Mouse (Mus musculus) adrenal gland, adult 10 weeks (tissue): ENCODE results near the gene Defa2. TPM values are rescaled to one million over a fixed set of nuclear protein-coding genes. Genes with fewer than 3 reads are reported as not detected.

ENCODE experiments used
- polyA plus RNA-seq: library from polyadenylated mRNA; stranded (reverse); fragments of 350-450 nt; fragmentation: Illumina TruSeq; extraction: RNeasy Lipid Tissue Mini Kit (QIAGEN cat#74804); gene quantifications from one replicate; pipeline ENCODE4 v1.2.3, GENCODE M21; 2014; ENCODE audit warnings: low read depth, low replicate concordance

Defa2 gene
- not detected for polyA plus RNA-seq

DNA sequence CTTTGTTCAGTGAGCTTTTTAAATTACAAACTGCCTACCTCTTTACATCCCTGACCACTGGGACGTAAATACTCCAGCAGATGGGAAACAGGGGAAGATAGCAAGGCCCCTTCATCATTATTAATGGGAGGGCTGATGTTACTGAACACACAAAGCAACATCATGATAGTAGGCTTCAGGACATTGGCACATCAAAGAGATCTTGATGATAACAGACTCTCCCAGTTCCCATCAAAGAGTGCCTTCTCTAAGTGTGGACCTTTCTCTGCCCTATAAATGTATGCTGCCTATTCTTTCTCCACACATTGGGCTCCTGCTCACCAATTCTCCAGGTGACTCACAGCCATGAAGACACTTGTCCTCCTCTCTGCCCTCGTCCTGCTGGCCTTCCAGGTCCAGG is at the start of gene Defa2:
Defa2 (plus strand) TSS at position 301 of the 400 bp plus-strand sequence.

DNA sequence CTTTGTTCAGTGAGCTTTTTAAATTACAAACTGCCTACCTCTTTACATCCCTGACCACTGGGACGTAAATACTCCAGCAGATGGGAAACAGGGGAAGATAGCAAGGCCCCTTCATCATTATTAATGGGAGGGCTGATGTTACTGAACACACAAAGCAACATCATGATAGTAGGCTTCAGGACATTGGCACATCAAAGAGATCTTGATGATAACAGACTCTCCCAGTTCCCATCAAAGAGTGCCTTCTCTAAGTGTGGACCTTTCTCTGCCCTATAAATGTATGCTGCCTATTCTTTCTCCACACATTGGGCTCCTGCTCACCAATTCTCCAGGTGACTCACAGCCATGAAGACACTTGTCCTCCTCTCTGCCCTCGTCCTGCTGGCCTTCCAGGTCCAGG is 13.2 kb downstream of the Defa2 start, which contains the start of gene Defa33:
Defa33 (plus strand) TSS at position 301 of the 400 bp plus-strand sequence.

DNA sequence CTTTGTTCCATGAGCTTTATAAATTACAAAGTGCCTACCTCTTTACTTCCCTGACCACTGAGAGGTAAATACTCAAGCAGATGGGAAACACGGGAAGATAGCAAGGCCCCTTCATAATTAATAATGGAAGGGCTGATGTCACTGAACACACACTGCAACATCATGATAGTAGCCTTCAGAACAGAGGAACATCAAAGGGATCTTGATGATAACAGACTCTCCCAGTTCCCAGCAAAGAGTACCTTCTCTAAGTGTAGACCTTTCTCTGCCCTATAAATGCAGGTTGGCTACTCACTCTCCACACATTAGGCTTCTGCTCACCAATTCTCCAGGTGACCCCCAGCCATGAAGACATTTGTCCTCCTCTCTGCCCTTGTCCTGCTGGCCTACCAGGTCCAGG is 48.8 kb downstream of the Defa2 start, which contains the start of gene Defa36:
Defa36 (plus strand) TSS at position 301 of the 400 bp plus-strand sequence.

Other genes with a start within 250 kb of the Defa2 start
- gene Defa30, start 243.9 kb upstream of the Defa2 start, polyA plus RNA-seq, result not detected
- gene Defa22, start 216.2 kb upstream of the Defa2 start, polyA plus RNA-seq, result not detected
- gene Defa31, start 186.9 kb upstream of the Defa2 start, polyA plus RNA-seq, result not detected
- not detected for gene Gm15293, start 177.0 kb upstream of the Defa2 start, polyA plus RNA-seq
- not detected for gene Gm15292, start 128.8 kb upstream of the Defa2 start, polyA plus RNA-seq
- not detected for gene Defa27, start 63.0 kb upstream of the Defa2 start, polyA plus RNA-seq
- not detected for gene Defa29, start 51.5 kb upstream of the Defa2 start, polyA plus RNA-seq
- gene Defa33, start 13.3 kb downstream of the Defa2 start, polyA plus RNA-seq, result not detected
- not detected for gene Defa36, start 48.9 kb downstream of the Defa2 start, polyA plus RNA-seq
- gene Gm7849, start 78.0 kb downstream of the Defa2 start, polyA plus RNA-seq, result not detected
- not detected for gene Defa20, start 130.7 kb downstream of the Defa2 start, polyA plus RNA-seq
- not detected for gene Defa32, start 150.5 kb downstream of the Defa2 start, polyA plus RNA-seq
- gene Defa37, start 186.9 kb downstream of the Defa2 start, polyA plus RNA-seq, result not detected
- gene Defa28, start 204.5 kb downstream of the Defa2 start, polyA plus RNA-seq, result not detected
- not detected for gene Gm7861, start 216.0 kb downstream of the Defa2 start, polyA plus RNA-seq
- not detected for gene Defa26, start 239.7 kb downstream of the Defa2 start, polyA plus RNA-seq